Mouse (Mus musculus) embryonic facial prominence, embryonic 10.5 days (tissue): Measurements from ENCODE around the gene Nat10. TPM values are rescaled to one million over a fixed set of nuclear protein-coding genes. Genes with fewer than 3 reads are reported as not detected.

Source experiments
- polyA plus RNA-seq: library from polyadenylated mRNA; unstranded; fragments of >200 nt; fragmentation: Nextera tagmentation; extraction: Ambion mirVana; gene quantifications from 2 replicates; pipeline ENCODE4 v1.2.1, GENCODE M21; 2016

The Nat10 gene
- polyA plus RNA-seq, 1 experiment from 2014 or later: 31.5 TPM

Other genes starting within 250 kb of the Nat10 start
- gene Abtb2, start 195.0 kb downstream of the Nat10 start, polyA plus RNA-seq: 9.9 and 13.1 TPM in 2 replicates
- 533 and 550 TPM in 2 replicates for gene Caprin1, start 36.4 kb upstream of the Nat10 start, polyA plus RNA-seq
- gene Lmo2, start 196.7 kb upstream of the Nat10 start, polyA plus RNA-seq: 13.7 and 15.7 TPM in 2 replicates